Mouse (Mus musculus) CD4-positive helper T cell, adult 2 months (primary cell): ENCODE data around the gene Il13.

ENCODE experiments used
- DNase-seq: peaks from one replicate; pipeline ENCODE4 v3.0.0-alpha.2; 2012; ENCODE audit warnings: low read depth, missing footprints, low spot score

Gene Il13

GRCm38 (mm10) chr11:53584849-53585248 is 49.7 kb downstream of the Il13 start:
- DNase-seq, result peak; percentile 48

- DNase-seq, result no peak
Measured at GRCm38 (mm10) chr11:53583151-53583550, 51.4 kb downstream of the Il13 start.
